Mouse (Mus musculus) left cerebral cortex, postnatal 10 days (tissue): ENCODE results near the gene Ccl26. TPM values are rescaled to one million over a fixed set of nuclear protein-coding genes. Genes with fewer than 3 reads are reported as not detected.
A peak's percentile ranks its signal among the peaks of the same experiment; 100 is the strongest.
"Not testable (repeated sequence)": the region's sequence is repeated elsewhere in the genome, so short reads cannot be mapped to it uniquely, and the experiment has no call there.

Experiments
- DNase-seq, 2 experiments: peaks; one replicate each; pipeline ENCODE4 v3.0.0; 2021 to 2022; ENCODE audit warnings: low spot score in 2 of 2, mixed read lengths in 1 of 2; ENCODE audit errors: extremely low spot score in 1 of 2
- intact Hi-C: fragments of 180-260 bp; cut with DNase I; formaldehyde crosslinking; loops from one replicate; pipeline ENCODE4 v1.15.1; 2025
- total RNA-seq, 2 experiments: library from RNA; stranded (reverse); gene quantifications; 2 replicates each; pipeline ENCODE4 v1.2.3; 2021

Gene Ccl26
- total RNA-seq = not detected

- DNase-seq = no peak
- intact Hi-C loops = no loop called here
Measured at GRCm38 (mm10) chr5:135563469-135563868, at the start of gene Ccl26. TSS of gene Ccl26 (minus strand) at chr5:135563569.

GRCm38 (mm10) chr5:135609794-135610193 lies 46.4 kb upstream of the Ccl26 start:
- intact Hi-C loops = loop anchor here (5.0 kb wide), 1 partner anchor 207 kb away; no protein-coding TSS in a partner anchor
- DNase-seq = no peak

GRCm38 (mm10) chr5:135607581-135607980 lies 44.2 kb upstream of the Ccl26 start:
- DNase-seq = no peak
- intact Hi-C loops = no loop called here

GRCm38 (mm10) chr5:135606717-135607116 lies 43.3 kb upstream of the Ccl26 start:
- intact Hi-C loops, DNase-seq: not testable (repeated sequence)

GRCm38 (mm10) chr5:135604643-135605042 lies 41.3 kb upstream of the Ccl26 start:
- intact Hi-C loops, DNase-seq: not testable (repeated sequence)

- intact Hi-C loops = no loop called here
- DNase-seq = no peak
Measured at GRCm38 (mm10) chr5:135589996-135590784, 26.8 kb upstream of the Ccl26 start.

GRCm38 (mm10) chr5:135587764-135588163 lies 24.4 kb upstream of the Ccl26 start:
- no peak for DNase-seq
- intact Hi-C loops = no loop called here

- intact Hi-C loops = no loop called here
- no peak for DNase-seq
Measured at GRCm38 (mm10) chr5:135585691-135586090, 22.3 kb upstream of the Ccl26 start.

- no peak for DNase-seq
- intact Hi-C loops = no loop called here
Measured at GRCm38 (mm10) chr5:135582330-135582729, 19.0 kb upstream of the Ccl26 start.

- peak; percentile 40 to 58 for DNase-seq
Measured at GRCm38 (mm10) chr5:135579331-135579751, 16.0 kb upstream of the Ccl26 start.

GRCm38 (mm10) chr5:135576055-135576454 lies 12.7 kb upstream of the Ccl26 start:
- DNase-seq = no peak
- intact Hi-C loops = no loop called here

More at GRCm38 (mm10) chr5:135579331-135579751, 16.0 kb upstream of the Ccl26 start:
- intact Hi-C loops = no loop called here

- intact Hi-C loops = no loop called here
- no peak for DNase-seq
Measured at GRCm38 (mm10) chr5:135573006-135573405, 9.6 kb upstream of the Ccl26 start, which contains the start of gene Ccl24. TSS of gene Ccl24 (minus strand) at chr5:135573049.

GRCm38 (mm10) chr5:135568698-135569097 lies 5.3 kb upstream of the Ccl26 start:
- no peak for DNase-seq
- intact Hi-C loops = no loop called here

GRCm38 (mm10) chr5:135567556-135568265 lies 4.3 kb upstream of the Ccl26 start:
- no peak for DNase-seq
- intact Hi-C loops = no loop called here

GRCm38 (mm10) chr5:135557671-135558070 lies 5.7 kb downstream of the Ccl26 start:
- intact Hi-C loops = no loop called here
- no peak for DNase-seq

- intact Hi-C loops = no loop called here
- DNase-seq = no peak
Measured at GRCm38 (mm10) chr5:135557051-135557450, 6.3 kb downstream of the Ccl26 start.

GRCm38 (mm10) chr5:135556259-135556658 lies 7.1 kb downstream of the Ccl26 start:
- DNase-seq = no peak
- intact Hi-C loops = no loop called here

GRCm38 (mm10) chr5:135551591-135551990 lies 11.8 kb downstream of the Ccl26 start:
- intact Hi-C loops = loop anchor here (5.0 kb wide), 2 partner anchors 66 to 211 kb away; no protein-coding TSS in a partner anchor
- DNase-seq = no peak

- no peak for DNase-seq
- intact Hi-C loops = loop anchor here (5.0 kb wide), 2 partner anchors 66 to 211 kb away; no protein-coding TSS in a partner anchor
Measured at GRCm38 (mm10) chr5:135550910-135551309, 12.5 kb downstream of the Ccl26 start.

- DNase-seq = no peak
- intact Hi-C loops = no loop called here
Measured at GRCm38 (mm10) chr5:135547990-135548389, 15.4 kb downstream of the Ccl26 start.
